Mouse (Mus musculus) heart, embryonic 14.5 days (tissue): ENCODE data around the gene Art4. TPM values are rescaled to one million over a fixed set of nuclear protein-coding genes. Genes with fewer than 3 reads are reported as not detected.

Experiments used
- ATAC-seq: fragments of 200-750 bp; cut with Nextera tagmentation; 2 replicates; pipeline ENCODE4 v1.8.0; 2017; ENCODE audit warnings: low read depth, moderate TSS enrichment; ENCODE audit not compliant: insufficient number of reproducible peaks, insufficient read depth, low FRiP score
- H3K27ac ChIP-seq, 2 experiments: fragments of 200-500 bp in 1 of 2; fragments of 300-500 bp in 1 of 2; sonication (generic) in 1 of 2; replicated peaks in 1 of 2; 2 replicates each; pipeline ENCODE4 v1.5.1; 2012 to 2014; ENCODE audit warnings: low read depth in 2 of 2, low read length in 2 of 2, control low read depth in 1 of 2, mild to moderate bottlenecking in 1 of 2, mixed read lengths in 1 of 2; ENCODE audit not compliant: control insufficient read depth in 1 of 2, insufficient read depth in 1 of 2
- H3K27me3 ChIP-seq: fragments of 300-500 bp; sonication (generic); 2 replicates; pipeline ENCODE4 v1.6.1; 2014; ENCODE audit warnings: mild to moderate bottlenecking, low read length, control low read depth; ENCODE audit not compliant: control insufficient read depth, insufficient read depth
- H3K36me3 ChIP-seq: fragments of 300-500 bp; sonication (generic); 2 replicates; pipeline ENCODE4 v1.6.1; 2014; ENCODE audit warnings: mild to moderate bottlenecking, control low read depth, low read length, mixed read lengths; ENCODE audit not compliant: control insufficient read depth, insufficient read depth
- H3K4me1 ChIP-seq, 2 experiments: fragments of 200-500 bp in 1 of 2; fragments of 300-500 bp in 1 of 2; sonication (generic) in 1 of 2; 2 replicates each; pipeline ENCODE4 v1.6.1; 2012 to 2014; ENCODE audit warnings: low read length in 2 of 2, control low read depth in 1 of 2, mixed read lengths in 1 of 2; ENCODE audit not compliant: control insufficient read depth in 2 of 2, insufficient read depth in 2 of 2
- H3K4me2 ChIP-seq: fragments of 300-500 bp; sonication (generic); 2 replicates; pipeline ENCODE4 v1.6.1; 2014; ENCODE audit warnings: mild to moderate bottlenecking, low read length
- H3K4me3 ChIP-seq, 2 experiments: fragments of 200-500 bp in 1 of 2; fragments of 300-500 bp in 1 of 2; sonication (generic) in 1 of 2; 2 replicates each; pipeline ENCODE4 v1.5.1; 2012 to 2014; ENCODE audit warnings: low read length in 2 of 2, mild to moderate bottlenecking in 2 of 2, control low read depth in 1 of 2, low read depth in 1 of 2, moderate library complexity in 1 of 2; ENCODE audit not compliant: control insufficient read depth in 1 of 2, insufficient read depth in 1 of 2
- H3K9ac ChIP-seq: fragments of 300-500 bp; sonication (generic); 2 replicates; pipeline ENCODE4 v1.6.1; 2014; ENCODE audit warnings: mild to moderate bottlenecking, low read length
- H3K9me3 ChIP-seq: fragments of 300-500 bp; sonication (generic); 2 replicates; pipeline ENCODE4 v1.6.1; 2016; ENCODE audit warnings: low read length, control low read depth; ENCODE audit not compliant: control insufficient read depth
- WGBS: fragments of 180-500 bp; shearing (Covaris S2); extraction: QIAGEN DNeasy Blood & Tissue Kit; methylation state at CpG from one replicate; pipeline ENCODE4 v1.1.7; 2014; 5-methylcytosine and 5-hydroxymethylcytosine counted together
- polyA plus RNA-seq: library from polyadenylated mRNA; unstranded; fragments of >200 nt; fragmentation: Nextera tagmentation; extraction: Ambion mirVana; gene quantifications from 2 replicates; pipeline ENCODE4 v1.2.1, GENCODE M21; 2014

The Art4 gene
- polyA plus RNA-seq, 1 experiment from 2014 or later = 11.2 TPM

DNA sequence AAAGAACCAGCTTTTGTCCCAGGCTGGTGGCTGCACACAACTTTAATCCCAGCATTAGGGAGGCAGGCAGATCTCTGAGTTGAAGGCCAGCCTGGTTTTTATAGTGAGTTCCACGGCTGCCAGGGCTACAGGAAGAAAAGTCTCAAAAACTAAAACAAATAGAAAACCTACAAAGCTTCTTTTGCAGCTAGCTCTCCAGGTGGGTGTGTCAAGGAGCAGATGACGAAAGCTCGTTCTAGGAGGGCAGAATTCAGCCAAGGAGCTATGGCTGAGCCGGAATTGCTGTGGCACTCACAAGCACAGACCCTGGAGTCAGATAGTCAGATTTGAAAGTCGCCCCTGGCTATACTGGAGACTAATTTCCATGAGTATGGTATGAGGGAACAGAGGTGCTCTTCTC lies 50.7 kb downstream of the Art4 start:
- ATAC-seq = no peak
- H3K36me3 ChIP-seq = peaks cover 1% of the 10 kb centered on the region; the same call in 1 of the 2 replicates
- H3K4me3 ChIP-seq = no peak overlapping the region
- WGBS = 79% methylated on average over 5 of the region's 5 CpGs
- H3K4me1 ChIP-seq = peaks cover 7 to 21% of the 10 kb centered on the region in 2 experiments
- no peaks in the 10 kb centered on the region for H3K27me3 ChIP-seq
- no peak overlapping the region for H3K27ac ChIP-seq
- H3K4me2 ChIP-seq = peak overlapping the region; percentile 91; the same call in 1 of the 2 replicates
- no peaks in the 10 kb centered on the region for H3K9me3 ChIP-seq
- H3K9ac ChIP-seq = no peak overlapping the region

DNA sequence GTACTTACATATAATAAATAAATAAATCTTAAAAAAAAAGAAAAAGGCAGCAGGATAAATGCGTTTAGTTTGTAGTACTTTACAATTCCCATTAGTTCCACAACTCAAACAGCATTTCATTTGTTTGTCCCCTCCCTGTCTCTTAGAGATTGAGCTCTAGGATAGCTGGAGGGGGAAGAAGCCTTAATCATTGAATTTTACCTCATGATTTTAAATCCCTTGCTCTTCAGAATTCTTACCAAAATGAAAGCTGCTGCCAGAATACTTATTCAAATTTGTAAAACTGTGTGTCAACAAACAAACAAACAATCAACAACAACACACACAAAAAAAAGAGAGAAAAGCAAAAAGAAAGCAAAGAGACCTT lies 52.1 kb downstream of the Art4 start:
- Histone ChIP-seq H3K27ac (peak overlapping the region in 1 of 2 experiments; percentile 100; a peak in 1 of 4 replicates), H3K4me2 (no peak overlapping the region; the same call in 1 of the 2 replicates), H3K36me3 (no peaks in the 10 kb centered on the region), H3K4me3 (no peak overlapping the region), H3K27me3 (no peaks in the 10 kb centered on the region), H3K9me3 (no peaks in the 10 kb centered on the region), H3K9ac (no peak overlapping the region), H3K4me1 (peaks cover 7 to 21% of the 10 kb centered on the region in 2 experiments)
- 82% methylated on average over 1 of the region's 1 CpGs for WGBS
- no peak for ATAC-seq

DNA sequence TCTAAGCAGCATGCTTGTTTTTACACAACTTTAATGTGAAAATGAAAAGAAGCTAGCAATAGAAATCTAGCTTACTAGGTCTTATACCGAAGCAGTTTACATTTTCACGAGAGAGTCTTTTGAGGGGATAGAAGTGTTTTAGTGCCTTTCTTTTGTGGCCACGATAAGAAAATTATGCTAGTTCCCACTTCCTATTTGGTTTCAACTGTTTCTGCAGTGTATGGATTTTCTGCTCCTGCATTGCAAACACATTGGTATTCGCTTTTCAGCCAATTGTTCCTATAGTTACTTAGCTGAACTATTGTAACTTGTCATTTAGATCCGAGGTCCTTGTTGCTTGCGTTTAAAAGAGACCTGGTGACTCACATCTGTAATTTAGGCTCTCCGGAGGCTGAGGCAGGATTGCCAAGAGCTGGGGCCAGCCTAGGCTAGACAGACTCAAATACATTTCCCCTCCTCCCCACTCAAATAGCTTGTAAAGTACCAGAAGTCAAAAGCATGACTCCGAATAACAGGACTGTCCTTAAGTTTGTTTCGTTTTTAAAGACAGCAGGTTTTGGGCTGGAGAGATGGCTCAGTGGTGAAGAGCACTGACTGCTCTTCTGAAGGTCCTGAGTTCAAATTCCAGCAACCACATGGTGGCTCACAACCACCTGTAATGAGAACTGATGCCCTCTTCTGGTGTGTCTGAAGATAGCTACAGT lies 52.7 kb downstream of the Art4 start:
- H3K4me1 ChIP-seq = peaks cover 7 to 21% of the 10 kb centered on the region in 2 experiments
- peak overlapping the region; percentile 38 to 100 for H3K27ac ChIP-seq
- H3K9ac ChIP-seq = peak overlapping the region; percentile 99
- ATAC-seq = no peak
- 30% methylated on average over 9 of the region's 9 CpGs for WGBS
- H3K4me3 ChIP-seq = peak overlapping the region in 1 of 2 experiments; percentile 82; a peak in 2 of 4 replicates
- peak overlapping the region; percentile 97 for H3K4me2 ChIP-seq
- H3K36me3 ChIP-seq = no peaks in the 10 kb centered on the region
- H3K27me3 ChIP-seq = no peaks in the 10 kb centered on the region
- no peaks in the 10 kb centered on the region for H3K9me3 ChIP-seq

DNA sequence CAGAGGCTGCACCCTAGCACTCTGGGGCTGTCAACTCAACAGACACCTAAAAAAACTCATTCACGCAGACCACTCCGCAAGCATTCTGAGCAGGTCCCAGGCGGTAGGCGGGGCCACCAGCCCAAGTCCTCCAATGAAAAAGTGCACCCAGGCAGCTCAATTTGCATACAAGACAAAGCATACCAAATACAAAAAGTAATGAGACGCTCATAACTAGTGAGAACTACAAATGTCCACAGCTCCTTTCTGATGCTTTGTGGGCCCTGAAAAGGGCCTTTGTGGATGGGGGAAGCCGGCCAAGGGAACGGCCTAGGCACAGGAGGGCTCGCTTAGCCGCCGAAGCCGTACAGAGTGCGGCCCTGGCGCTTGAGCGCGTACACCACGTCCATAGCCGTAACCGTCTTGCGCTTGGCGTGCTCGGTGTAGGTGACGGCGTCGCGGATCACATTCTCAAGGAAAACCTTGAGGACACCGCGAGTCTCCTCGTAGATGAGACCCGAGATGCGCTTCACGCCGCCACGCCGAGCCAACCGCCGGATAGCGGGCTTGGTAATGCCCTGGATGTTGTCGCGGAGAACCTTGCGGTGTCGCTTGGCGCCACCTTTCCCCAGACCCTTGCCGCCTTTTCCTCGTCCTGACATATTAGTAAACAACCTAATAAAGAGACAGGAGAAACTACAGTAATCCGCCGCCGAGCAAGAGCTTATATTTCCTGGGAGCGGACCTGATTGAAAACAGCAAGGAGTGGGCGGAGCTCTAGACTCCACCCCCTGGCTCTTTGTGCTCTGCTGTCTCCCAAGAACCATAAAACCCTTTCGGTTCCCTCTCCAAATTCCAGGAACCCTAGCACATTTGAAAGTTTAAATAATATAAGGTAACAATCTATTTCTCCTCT lies 53.5 kb downstream of the Art4 start, which contains the start of gene Hist4h4:
TSS of gene Hist4h4 (minus strand) at position 677 of the 895 bp plus-strand sequence.
- H3K4me1 ChIP-seq = peaks cover 0 to 15% of the 10 kb centered on the region in 2 experiments; a peak in 3 of 4 replicates
- H3K36me3 ChIP-seq = no peaks in the 10 kb centered on the region
- no peaks in the 10 kb centered on the region for H3K27me3 ChIP-seq
- H3K9me3 ChIP-seq = no peaks in the 10 kb centered on the region
- peak within 1 kb of the TSS; percentile 99 for H3K9ac ChIP-seq
- peak; percentile 70 for ATAC-seq
- peak within 1 kb of the TSS; percentile 52 to 82 for H3K4me3 ChIP-seq
- H3K4me2 ChIP-seq = peak within 1 kb of the TSS; percentile 97
- WGBS = under 1% methylated on average over 50 of the region's 50 CpGs
- peak within 1 kb of the TSS; percentile 94 to 100 for H3K27ac ChIP-seq

DNA sequence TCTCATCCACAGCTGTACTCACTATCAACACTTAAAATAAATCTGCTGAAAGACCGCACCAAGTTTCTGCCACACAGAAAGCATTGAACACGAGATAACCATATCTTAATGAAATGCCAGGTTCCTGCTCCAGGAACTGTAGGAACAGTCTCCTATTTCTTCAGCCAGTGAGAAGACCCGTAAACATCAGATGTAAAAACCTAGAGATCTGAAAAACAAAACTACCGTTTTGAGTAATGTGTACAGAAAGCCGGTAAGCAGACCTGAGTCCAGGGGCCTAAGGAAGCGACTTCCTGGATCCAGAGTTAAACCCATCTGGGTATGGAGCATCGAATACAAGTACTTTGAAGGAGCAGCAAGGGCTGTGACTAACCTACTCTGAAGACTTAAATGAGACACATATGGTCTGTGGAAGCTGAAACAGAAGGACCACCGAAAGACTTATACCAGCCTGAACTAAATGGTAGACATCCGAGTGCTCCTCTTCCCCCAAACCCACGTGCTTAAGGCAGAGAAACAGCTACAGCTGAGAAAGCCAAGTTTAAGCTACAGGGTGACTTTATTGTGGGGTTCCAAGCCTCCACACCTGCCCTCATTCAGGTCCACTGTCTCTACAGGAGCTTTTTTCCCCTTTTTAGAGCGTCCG lies 54.3 kb downstream of the Art4 start:
- H3K9ac ChIP-seq = peak overlapping the region; percentile 99
- peak overlapping the region; percentile 97 for H3K4me2 ChIP-seq
- H3K4me3 ChIP-seq = peak overlapping the region; percentile 52 to 82
- H3K4me1 ChIP-seq = peaks cover 0 to 12% of the 10 kb centered on the region in 2 experiments; a peak in 2 of 4 replicates
- 9% methylated on average over 12 of the region's 12 CpGs for WGBS
- no peak for ATAC-seq
- H3K36me3 ChIP-seq = no peaks in the 10 kb centered on the region
- peak overlapping the region; percentile 94 to 100 for H3K27ac ChIP-seq
- no peaks in the 10 kb centered on the region for H3K9me3 ChIP-seq
- no peaks in the 10 kb centered on the region for H3K27me3 ChIP-seq

GRCm38 (mm10) chr6:136801274-136801673 lies 56.3 kb downstream of the Art4 start:
- no peak overlapping the region for H3K4me2 ChIP-seq
- H3K27ac ChIP-seq = no peak overlapping the region
- no peaks in the 10 kb centered on the region for H3K9me3 ChIP-seq
- WGBS = 77% methylated on average over 6 of the region's 6 CpGs
- H3K4me1 ChIP-seq = peaks cover 0 to 12% of the 10 kb centered on the region in 2 experiments; a peak in 2 of 4 replicates
- H3K4me3 ChIP-seq = no peak overlapping the region
- ATAC-seq = no peak
- H3K27me3 ChIP-seq = no peaks in the 10 kb centered on the region
- no peaks in the 10 kb centered on the region for H3K36me3 ChIP-seq
- H3K9ac ChIP-seq = no peak overlapping the region

GRCm38 (mm10) chr6:136800710-136801109 lies 56.8 kb downstream of the Art4 start:
- Histone ChIP-seq H3K4me1 (peaks cover 0 to 12% of the 10 kb centered on the region in 2 experiments; a peak in 2 of 4 replicates), H3K9ac (no peak overlapping the region), H3K36me3 (no peaks in the 10 kb centered on the region), H3K9me3 (no peaks in the 10 kb centered on the region), H3K27me3 (no peaks in the 10 kb centered on the region), H3K27ac (no peak overlapping the region), H3K4me2 (no peak overlapping the region), H3K4me3 (no peak overlapping the region)
- WGBS = 89% methylated on average over 8 of the region's 8 CpGs
- no peak for ATAC-seq
